Mouse (Mus musculus) heart, postnatal 0 days (tissue): ENCODE results near the gene Gm27021.

ENCODE experiments used
- CTCF ChIP-seq: IDR thresholded peaks from 2 replicates; pipeline ENCODE4 v1.5.1; 2016; ENCODE audit warnings: antibody characterized with exemption, control low read depth, low read depth
- EP300 ChIP-seq: IDR thresholded peaks from 2 replicates; pipeline ENCODE4 v1.6.1; 2016; ENCODE audit warnings: antibody characterized with exemption, low read depth

DNA sequence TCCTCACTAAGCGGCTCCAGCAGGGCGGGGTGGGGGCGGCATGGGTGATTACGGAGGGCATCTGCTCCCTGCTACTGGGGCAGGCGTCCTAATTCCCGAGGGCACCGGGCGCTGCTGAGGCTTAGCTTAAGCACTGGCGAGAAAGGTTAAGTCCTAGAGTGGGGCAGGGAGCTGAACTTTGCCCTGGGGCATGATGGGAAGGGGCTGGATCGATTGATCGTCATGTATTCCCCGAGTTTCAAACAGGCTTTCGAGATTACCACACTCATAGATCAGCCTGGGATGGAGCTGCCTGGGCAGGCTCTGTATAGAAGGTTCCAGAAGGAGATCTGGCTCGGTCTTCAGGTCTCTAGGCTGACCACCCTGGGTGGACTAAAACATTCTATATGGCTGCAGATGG, 45.7 kb downstream of the Gm27021 start:
- TF ChIP-seq EP300 (no peak), CTCF (no peak)
